Mouse (Mus musculus): ENCODE data around the gene Dgcr2.

The Dgcr2 gene

DNA sequence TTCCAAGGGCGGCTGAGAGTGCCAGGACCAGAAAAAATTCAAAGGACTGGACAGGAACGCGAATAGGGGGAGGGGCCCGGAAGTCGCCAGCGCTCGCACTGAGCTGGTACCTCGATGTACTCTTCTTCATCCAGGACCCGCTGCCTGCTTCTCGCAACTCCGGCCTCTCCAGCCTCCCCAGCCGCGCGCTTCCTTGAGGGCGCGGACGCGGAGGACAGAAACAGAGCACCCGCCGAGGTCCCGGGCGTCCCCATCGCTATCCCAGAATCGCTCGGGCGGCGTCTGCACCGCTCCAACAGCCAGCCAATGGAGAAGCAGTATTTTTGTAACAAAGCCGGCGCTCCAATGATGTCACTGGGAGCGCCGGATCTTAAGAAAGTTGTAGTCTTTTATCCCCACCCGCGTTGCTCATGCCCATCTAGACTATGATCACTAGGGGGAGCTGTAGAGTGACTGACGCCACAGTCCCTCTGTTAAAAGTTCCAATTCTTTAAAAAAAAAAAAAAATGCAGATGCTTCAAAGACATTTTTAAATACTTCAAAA, 12.8 kb upstream of the Dgcr2 start, which contains the start of gene Ess2:
Ess2 (minus strand) TSS at position 297 of the 544 bp plus-strand sequence.
- peak; percentile 91 for DNase-seq (ENCODE audit: low read depth, low spot score)

DNA sequence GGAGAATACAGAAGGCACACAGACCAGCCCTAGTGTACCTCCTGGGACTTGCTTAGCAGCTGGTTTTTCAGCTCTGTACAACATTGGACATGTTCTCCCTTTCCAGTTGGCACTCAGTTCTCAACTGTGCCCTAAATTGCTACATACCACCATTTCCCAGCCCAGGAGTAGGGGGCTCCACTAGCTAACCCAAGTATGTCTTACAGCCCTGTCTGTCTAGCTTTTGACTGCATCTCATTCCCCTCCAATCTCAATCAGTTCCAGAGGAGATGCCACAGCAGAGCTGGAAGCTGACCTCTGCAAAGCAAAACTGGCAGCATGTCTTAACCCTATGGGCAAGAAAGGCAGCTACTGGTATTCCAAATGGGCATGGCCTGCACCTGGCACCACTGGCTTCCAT, 2.3 kb downstream of the Dgcr2 start:
- DNase-seq (ENCODE audit: low read depth, low spot score): no peak

DNA sequence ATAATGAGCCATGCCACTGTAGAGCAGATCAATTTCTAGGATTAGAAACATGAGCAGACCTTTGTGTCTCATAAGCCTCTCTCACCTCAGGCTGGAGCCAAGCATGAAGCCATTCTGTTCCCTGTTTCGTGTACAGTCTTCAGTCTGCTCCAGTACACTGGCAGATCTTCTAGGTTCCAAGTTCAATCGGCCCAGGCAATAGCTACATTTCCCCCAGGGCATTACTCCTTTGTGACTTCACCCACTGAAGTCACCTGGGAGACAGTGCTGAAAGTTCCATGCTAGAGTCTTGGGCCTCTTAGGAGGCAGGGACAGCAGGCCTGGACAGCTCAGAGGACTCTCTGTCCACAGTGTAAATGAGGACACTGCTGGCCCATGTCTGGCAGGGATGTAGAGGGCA, 4.4 kb downstream of the Dgcr2 start, which contains the start of gene Tssk1:
Tssk1 (plus strand) TSS at position 301 of the 400 bp plus-strand sequence.
- no peak for DNase-seq (ENCODE audit: low read depth, low spot score)

DNA sequence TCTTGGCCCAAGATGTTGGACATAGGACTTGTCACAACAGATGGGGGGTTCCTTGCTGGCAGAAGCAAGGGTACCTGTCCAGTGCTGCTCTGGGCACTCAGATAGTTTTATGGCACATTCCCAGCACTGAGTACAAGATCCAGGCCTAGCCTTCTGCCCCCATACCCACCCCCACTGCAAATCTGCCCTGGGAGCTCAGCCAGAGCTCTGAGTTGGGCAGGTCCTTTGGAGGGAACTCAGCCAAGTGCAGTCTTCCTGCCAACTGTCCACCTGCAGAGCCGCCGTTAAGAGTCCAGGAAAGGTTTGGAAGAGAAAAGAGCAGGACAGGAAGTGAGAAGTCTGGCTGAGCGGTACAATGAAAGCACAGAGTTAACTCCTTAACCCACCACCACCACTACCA, 5.8 kb downstream of the Dgcr2 start:
- no peak for DNase-seq (ENCODE audit: low read depth, low spot score)

DNA sequence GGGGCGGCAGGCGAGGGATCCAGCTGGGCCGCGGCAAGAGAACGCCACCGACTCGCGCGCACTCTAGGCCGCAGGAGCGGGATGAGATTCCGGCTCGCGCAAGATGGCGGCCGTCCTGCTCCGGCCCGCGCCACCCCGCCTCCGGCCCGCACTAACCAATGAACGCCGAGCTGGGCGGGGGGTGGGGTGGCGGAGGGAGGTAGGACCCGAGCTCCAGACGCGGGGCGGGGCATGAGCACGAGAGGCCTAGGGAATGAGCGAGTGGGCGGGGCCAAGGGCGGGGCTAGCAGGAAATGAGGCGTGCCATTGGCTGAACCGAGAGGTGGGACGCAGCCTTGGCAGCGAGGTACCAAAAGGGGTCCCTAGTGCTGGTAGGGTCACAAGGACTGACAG, 6.8 kb downstream of the Dgcr2 start, which contains the start of gene Gm20518:
Gm20518 (minus strand) TSS at position 105 of the 393 bp plus-strand sequence.
- peak; percentile 97 for DNase-seq (ENCODE audit: low read depth, low spot score)

DNA sequence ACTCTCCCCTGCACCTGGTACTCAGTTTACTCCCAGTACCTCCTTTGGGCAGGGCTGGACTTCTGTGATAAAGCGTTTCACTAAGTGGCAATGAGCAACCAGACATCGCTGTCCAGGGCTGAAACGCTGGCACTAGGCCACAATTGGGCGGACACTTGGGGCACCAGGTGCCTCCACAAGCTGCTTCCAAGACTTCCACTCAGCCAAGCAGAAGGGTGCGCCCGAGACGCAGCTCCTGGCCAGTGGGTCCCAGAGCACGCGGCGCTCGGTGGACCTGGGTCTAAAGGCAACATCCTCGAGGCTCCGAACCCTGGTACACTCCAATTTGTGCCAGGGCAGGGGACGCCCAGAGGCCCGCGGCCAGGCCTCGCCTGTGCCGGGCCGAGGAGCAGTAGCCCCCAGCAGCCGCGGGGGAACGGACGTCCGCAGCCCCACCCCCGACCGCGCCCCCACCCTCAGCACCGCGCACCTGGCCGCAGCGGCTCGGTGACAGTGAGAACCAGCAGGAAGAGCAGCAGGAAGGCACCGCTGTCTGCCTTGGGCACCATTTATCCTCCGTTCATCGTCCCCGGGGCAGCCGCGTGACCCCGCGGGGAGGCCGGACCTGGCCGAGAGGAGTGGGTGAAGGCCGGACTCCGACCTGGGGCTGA, 7.3 kb downstream of the Dgcr2 start:
- peak; percentile 39 for DNase-seq (ENCODE audit: low read depth, low spot score)

DNA sequence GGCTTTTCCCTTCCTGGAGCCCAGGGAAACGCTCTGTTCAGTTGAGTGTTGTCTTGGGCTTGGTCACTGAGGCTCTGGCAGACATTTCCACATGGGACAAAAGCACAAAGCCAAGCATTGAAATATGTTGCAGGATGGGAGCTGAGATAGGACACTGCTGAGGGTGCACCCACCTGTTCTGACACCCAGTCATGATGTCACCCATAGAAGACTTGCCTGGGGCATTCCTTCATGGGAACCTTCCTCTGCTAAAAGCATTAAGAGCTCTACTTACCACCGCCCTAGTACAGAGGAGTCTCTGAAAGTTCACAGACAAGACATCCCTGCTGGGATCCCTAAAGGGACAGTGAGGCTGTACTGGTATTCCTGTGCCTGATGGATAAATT, 8.0 kb downstream of the Dgcr2 start:
- DNase-seq (ENCODE audit: low read depth, low spot score): no peak

DNA sequence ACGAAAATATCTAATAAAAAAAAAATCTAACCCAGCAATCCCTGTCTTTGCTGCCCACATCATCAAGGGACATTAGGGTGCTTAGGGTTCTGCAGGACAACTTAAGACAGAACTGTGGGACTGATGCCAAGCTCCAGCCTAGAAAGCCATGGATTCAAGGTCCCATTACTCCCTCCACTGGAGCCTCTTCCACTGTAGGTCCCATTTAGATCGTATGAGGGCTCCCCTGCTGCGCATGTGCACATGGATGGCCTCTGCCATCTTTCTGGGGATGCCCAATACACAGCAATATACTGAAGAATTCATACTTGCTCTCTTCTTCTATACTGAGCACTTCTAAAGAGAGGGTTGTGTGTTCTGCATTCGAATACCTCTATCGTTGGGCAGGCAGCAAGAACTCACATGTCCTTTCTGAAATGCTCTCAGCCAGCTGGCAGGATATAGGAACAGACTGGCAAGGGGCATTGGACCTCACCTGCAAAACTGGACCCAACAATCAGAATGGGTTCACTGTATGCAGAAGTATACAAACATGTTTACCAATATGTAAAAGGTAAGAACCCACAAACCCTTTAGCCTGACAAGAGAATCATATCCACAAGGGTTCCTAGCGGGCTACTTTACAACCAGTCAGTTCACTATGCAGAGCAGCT, 8.5 kb downstream of the Dgcr2 start:
- no peak for DNase-seq (ENCODE audit: low read depth, low spot score)

DNA sequence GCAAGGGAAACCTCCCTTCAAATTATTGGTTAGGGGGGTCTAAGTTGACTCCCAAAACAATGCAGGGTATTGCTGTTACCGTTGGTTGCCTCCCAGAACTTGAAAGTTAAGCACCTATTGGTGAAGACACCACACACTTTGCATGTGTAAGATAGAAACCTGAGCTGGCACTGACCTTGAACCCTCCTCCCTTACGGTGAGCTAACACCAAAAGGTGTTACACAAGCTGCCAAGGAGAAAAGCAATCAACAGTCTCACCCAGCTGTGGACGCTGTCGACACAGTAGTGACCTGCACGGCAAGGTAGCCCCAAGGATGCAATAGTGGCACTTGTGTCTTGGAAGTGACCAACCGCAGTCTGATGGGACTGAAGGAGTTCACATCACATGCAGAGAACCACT, 14.2 kb downstream of the Dgcr2 start:
- no peak for DNase-seq (ENCODE audit: low read depth, low spot score)

DNA sequence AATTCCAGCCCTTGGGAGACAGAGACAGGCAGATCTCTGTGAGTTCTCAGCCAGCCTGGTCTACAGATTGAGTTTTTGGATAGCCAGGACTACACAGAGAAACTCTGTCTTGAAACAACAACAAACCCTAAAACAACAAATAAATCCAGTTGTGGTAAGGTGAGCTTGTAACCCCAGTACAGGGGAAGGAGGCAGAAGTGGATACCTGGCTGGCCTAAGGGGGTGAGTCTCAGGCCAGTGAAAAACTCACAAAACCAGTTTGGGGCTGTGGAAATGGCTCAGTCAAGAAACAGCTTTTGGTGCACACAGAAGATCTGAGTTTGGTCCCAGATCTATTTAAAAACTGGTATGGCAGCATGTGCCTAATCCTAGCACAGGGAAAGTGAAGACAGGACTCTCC, 16.2 kb downstream of the Dgcr2 start:
- no peak for DNase-seq (ENCODE audit: low read depth, low spot score)

DNA sequence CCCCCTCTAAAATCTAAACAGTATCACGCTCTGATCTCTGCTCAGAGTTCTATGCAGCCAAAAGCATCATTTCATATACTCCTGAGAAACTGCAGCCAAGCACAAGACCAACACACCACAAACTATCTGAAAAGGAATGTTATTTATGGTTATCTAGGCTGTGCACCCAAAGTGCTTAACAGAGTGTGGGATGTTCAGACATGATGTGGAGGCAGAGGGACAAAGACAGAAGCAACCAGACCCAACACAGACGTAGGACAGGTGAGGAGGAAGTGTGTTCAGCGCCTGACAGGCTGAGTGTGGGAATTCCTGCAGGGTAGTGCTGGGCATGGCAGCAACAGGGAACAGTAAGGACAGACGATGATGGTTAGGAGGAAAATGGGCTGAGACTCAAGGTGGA, 18.8 kb downstream of the Dgcr2 start:
- no peak for DNase-seq (ENCODE audit: low read depth, low spot score)

DNA sequence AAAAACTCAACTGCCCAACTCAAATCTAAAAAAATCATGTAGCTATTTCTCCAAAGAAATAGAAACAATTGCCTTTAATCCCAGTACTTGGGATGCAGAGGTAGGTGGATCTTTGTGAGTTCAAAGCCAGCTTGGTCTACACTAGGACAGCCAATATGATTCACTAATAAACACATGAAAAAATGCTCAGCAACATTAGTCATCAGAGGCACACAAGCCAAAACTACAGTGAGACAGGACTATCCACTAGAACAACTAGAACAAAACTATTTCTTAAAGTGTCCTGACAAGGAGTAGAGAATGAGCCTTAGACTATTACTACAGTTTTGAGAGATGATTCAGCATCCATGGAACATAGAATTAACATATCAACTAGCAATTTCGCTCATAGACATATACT, 22.3 kb downstream of the Dgcr2 start:
- no peak for DNase-seq (ENCODE audit: low read depth, low spot score)

DNA sequence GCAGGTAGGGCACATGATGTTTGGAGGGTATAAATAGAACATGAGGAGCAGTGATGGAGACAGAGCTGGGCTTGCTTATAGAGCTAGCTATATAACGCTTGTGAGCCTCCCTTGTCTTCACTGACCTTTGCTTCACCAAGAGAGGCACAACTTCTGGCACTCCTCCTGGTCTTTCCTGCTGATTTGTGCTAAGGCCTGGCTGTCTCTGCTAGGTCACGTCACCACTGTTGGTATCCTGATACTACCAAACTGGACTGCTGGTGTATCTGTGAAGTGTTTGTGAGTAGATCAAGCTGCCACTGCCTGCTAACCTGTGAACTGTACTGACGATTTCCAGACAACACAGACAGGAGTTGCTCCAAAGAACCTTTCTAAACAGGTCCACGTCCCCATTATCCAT, 23.2 kb downstream of the Dgcr2 start:
- DNase-seq (ENCODE audit: low read depth, low spot score): no peak

DNA sequence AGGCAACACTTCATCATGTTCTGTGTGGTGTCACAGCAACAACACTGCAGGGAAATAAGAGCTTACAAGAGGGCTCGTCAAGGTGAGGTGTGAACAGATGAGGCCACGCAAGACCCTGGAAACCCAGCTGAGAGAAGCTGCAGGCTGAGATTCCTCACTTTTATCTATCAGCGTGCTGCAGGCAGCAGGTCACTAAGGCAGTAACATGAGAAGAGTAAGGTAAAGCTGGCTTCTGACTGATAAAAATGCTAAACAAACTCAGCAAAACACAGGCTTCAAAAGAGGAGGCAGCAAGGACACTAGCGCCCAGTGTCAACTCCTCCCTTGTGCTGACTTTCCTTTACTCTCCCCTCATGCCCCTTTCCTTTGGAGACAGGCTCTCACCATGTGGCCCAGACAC, 25.4 kb downstream of the Dgcr2 start:
- no peak for DNase-seq (ENCODE audit: low read depth, low spot score)

DNA sequence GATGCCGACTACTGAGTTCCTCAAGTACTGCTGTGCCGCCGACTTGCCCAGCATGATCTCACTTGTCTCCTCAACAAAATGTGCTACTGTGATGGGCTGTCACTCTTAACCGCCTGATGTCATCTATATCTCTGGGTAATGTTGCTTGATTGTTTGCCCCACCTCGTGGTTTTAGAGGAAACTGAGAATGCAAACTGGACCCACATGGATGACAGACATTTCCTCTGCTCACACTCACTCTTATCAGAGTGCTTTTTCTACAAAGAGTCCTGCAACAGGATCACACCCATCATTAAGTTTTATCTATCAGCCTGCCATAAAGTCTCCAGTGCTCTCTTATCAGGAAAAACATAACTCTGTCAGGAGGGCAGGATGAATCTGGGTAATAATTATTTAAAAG, 27.1 kb downstream of the Dgcr2 start:
- DNase-seq (ENCODE audit: low read depth, low spot score): no peak

DNA sequence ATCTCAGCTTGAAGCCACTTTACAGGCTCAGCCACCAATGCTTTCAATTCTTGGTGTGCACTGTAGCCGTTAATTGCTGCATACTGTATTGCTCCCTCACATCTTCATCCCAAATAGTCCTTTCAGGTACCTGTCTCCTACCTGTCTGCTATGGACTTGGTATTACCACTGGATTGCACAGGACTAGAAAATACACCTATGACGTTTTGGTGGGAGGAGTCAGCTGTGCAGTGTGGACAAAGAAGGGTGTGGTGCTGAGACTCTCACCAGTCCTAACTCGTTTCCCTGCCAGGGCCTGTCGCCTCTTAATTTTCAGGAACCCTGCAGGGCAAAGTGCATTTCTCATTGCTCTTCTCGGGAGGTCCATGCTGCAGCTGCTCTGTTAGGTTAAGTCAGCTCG, 32.6 kb downstream of the Dgcr2 start:
- DNase-seq (ENCODE audit: low read depth, low spot score): no peak

DNA sequence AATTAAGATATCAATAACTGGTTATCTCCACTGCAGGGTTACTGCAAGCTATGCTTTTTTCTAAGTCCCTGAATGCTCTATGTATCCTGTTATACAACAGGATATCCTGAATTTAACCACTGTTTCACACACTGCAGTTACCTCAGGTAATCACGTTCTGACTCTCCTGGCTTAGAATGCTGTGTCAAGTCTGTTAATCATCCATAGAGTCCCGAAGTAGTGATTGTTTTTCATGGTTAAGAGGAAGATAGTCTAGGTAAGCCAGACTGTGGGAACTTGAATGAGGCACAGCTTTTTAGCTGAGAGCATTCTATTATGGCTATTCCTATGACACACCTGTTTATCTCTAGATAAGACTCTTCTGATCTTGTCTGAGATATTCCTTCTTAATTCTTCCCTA, 33.1 kb downstream of the Dgcr2 start:
- DNase-seq (ENCODE audit: low read depth, low spot score): no peak

DNA sequence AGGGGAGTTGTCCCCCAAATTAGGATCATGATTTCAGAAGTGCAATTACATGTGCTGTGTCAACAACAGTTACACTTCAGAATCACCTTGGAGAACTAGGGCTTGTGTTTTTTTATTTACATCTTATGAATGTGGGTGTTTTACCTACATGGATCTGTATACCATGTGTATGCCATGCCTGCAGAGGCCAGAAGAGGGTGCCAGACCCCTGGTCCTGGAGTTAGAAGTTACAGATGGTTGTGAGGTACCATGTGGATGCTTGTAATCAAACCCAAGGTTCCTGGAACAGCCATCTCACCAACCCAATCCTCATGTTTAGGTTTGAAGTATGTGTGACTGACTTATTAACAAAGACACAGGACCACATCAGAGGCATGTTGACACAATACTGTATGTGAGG, 39.8 kb downstream of the Dgcr2 start:
- no peak for DNase-seq (ENCODE audit: low read depth, low spot score)

DNA sequence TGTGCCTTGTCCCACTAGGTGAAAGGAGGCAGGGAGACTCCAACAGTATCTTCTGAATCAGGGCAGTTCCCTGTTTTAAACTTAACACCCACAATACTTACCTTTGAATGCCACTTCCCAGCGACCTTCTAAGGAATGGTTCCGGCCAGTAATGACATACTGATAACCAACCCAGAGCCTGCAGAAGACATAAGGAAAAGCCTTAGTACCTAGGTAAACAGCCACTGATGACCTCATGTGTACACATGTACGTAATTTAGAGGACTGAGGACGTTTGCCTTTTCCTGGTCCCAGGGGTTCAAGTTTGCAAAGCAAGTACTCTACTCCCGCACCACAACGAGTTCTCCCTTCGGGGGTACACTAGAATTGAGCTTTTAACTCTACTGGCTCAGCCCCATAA, 41.2 kb downstream of the Dgcr2 start:
- DNase-seq (ENCODE audit: low read depth, low spot score): no peak

DNA sequence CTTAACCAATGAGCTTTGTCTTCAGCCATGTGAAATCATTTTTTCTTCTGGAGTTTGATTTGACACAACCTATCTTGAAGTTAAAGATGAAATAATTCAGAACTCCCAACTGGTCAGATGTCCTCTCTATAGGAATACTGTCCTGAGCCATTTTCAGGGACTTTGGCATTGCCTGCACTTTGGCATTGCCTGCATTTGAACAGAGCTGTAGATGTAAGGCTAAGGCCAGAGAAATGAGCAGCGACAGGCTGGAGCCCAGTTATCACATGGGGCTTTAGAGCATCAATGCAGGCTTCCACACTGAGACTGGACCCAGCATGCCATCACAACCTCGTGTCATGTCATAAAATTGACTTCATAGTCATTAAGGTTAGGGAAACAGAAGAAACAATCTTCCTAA, 45.1 kb downstream of the Dgcr2 start:
- DNase-seq (ENCODE audit: low read depth, low spot score): no peak

DNA sequence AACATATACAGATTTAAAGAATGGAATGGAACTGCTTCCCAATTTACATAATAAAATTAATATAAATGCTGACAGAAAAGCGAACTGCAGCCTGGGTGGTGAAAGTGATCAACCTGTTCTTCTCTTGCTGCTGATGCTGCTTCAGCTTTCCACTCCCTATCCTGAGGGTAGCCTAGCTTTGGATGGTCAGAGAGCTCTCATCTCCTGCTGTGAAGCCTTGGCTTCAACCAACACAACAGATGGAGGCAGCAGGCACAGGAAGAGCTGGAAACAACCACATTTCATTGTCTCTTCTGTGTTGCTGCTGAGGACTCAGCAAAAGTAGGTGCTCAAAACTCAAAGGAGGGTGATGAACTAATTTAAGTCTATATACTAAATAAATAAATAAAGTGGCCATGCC, 46.5 kb downstream of the Dgcr2 start:
- no peak for DNase-seq (ENCODE audit: low read depth, low spot score)

DNA sequence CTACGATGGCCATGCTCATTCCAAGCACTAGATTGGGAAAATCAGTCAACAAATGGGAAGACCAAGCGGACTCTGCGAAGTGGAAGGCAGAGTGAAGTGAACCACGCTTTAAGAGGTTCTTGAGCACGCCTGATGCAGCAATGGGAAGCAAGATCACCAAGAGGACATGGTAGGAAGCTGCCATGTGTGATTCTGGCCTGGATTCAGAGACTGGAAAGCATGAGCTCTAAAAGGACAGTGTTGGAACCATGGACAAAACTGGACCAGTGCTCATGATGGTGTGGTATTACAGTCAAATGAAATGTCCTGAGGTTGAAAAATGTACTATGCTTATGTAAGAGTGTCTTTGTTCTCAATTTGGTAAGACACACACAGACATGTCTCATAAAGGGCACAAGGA, 47.0 kb downstream of the Dgcr2 start:
- DNase-seq (ENCODE audit: low read depth, low spot score): no peak

DNA sequence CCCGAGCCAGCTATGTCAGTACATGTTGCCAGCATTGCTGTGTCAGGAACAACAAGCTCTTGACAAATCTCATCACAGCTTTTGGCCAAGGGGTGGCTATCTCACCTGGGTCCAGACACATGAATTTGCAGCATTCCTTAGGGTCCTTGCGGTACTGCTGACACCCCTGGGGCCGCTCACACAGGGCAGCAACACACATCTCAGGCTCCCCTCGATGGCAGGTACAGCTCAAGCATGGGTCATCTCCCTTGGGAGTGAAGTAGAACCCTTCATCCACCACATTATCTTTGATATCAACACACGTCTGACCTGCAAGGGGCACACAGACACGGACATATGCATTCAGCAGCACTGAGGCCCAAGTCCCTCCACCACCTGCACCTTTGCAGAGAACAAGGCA, 48.9 kb downstream of the Dgcr2 start:
- DNase-seq (ENCODE audit: low read depth, low spot score): no peak

Data from c-Kit-negative CD71-positive TER-119-positive erythroid progenitor cells, embryonic 14.5 days (primary cell).